Mouse (Mus musculus) c-Kit-positive CD71-positive TER-119-positive erythroid progenitor cells, embryonic 14.5 days (primary cell): ENCODE measurements around the gene Mrvi1.
A peak's percentile ranks its signal among the peaks of the same experiment; 100 is the strongest.

Experiments used
- DNase-seq: peaks from one replicate; pipeline ENCODE4 v3.0.0-alpha.2; 2013; ENCODE audit warnings: low spot score

Gene Mrvi1

DNA sequence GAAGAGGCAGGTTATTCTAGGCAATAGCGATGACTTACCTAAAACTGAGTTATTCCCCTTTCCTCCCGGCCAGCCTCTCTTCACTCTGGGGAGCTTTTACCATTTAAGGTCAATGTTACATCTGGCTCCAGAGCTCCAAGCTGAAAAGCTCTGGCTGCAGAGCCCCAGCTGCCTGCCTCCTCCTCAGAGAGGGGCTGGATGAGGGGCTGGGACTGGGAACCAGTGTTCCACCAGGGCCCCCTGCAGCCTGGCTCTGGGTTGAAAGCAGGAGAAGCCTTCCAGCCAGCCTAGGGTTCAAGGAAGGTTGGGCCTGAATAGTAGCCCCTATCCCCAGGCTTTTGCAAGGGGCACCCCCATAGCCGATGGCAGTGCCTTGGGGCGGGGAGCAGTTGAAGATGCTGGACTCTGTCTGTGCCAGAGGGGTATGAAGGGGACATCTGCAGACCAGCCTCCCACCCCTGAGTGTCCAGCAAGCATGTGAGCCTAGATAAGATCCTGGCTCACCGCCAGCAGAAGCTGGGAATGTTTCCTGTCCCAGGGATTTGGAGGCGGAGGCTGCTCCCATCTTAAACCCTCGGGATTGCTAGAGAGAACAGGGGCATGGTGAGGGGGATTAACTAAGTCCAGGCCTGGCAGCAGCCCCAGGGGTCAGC is at the start of gene Mrvi1:
Gene Mrvi1 (minus strand): TSS at position 409 of the 653 bp plus-strand sequence.
- DNase-seq: no peak

DNA sequence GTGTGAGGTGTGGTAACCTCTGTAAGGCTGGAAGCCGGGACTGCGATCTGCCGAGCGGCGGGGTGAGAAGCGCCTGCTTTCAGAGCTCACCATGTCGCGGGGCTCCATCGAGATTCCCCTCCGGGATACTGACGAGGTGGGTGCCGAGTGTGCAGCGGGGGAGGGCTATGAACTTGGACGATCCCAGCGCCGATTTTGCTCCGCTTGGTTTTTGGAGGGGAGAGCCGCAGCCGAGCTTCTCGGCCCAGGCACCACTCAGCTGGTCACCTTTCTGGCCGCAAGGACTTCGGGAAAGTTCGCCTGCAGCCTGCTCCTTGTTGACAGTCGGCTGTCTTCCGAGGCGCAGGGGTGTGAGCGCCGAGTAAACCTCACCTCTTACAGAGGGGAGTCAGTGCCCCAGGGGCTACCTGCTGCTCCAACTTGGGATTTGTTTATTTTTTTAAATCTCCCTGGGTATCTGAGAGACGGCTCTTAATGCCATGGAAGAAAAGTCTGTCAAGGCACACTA is 46.8 kb upstream of the Mrvi1 start:
- DNase-seq: no peak

GRCm38 (mm10) chr7:111028281-111029045 is 46.2 kb upstream of the Mrvi1 start, which contains the start of gene Ctr9:
TSS of gene Ctr9 (plus strand) at chr7:111028951.
- DNase-seq: peak; percentile 93

- no peak for DNase-seq
These were observed 42.7 kb upstream of the Mrvi1 start for GRCm38 (mm10) chr7:111024912-111025311.

- no peak for DNase-seq
These were observed 41.9 kb upstream of the Mrvi1 start for GRCm38 (mm10) chr7:111024068-111024594.

- DNase-seq: no peak
These were observed 38.6 kb upstream of the Mrvi1 start for GRCm38 (mm10) chr7:111020814-111021213.

GRCm38 (mm10) chr7:111016921-111017320 is 34.7 kb upstream of the Mrvi1 start:
- no peak for DNase-seq

GRCm38 (mm10) chr7:111015731-111016130 is 33.5 kb upstream of the Mrvi1 start:
- no peak for DNase-seq

- peak; percentile 84 for DNase-seq
These were observed 32.6 kb upstream of the Mrvi1 start for GRCm38 (mm10) chr7:111014893-111015292.

- no peak for DNase-seq
These were observed 31.9 kb upstream of the Mrvi1 start for GRCm38 (mm10) chr7:111014039-111014605.

- DNase-seq: peak; percentile 85
These were observed 22.0 kb upstream of the Mrvi1 start for GRCm38 (mm10) chr7:111004136-111004840.

DNA sequence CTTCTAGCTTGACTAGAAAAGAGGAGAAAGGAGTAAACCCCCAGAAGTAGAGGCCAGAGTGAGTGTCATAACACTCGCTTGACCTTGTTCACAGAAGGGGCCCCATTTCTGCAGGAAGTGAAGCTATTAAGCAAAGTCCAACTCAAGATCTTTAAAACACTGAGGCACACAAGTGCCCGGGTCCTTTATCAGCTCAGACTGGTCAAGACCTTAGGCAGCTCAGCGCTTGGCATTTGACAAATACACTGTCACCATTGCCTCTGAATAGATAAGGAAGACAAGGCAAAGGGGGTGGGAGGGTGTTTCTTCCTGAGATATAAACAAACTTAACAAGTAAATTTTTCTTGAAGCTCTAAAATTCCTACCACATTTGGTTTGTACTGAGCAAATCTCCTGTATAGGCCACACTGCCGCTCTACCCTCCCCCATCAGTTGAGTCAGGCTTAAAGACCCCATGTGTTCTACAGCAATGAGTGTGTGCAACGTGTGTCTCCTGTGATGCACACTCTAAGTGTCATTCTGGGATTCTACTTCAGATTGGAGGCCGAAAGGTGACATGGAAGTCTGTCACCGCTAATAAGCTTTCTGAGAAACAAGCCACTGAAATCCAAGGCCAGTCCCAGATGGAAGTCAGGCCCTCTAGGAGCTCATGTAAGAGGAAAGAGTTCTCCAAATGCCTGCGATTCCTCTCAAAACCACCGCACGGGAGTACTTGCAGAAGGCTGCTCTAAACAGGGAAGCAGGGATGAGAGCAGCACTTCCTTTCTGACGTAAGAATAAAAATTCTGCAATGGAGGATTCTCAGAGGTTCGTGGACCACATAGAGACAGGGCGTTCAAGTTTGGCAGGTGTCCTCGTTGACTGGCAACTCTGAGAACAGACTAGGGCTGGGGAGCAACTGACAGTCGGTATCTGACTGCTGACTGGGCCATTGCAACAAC is 16.9 kb upstream of the Mrvi1 start:
- peak; percentile 45 for DNase-seq

DNA sequence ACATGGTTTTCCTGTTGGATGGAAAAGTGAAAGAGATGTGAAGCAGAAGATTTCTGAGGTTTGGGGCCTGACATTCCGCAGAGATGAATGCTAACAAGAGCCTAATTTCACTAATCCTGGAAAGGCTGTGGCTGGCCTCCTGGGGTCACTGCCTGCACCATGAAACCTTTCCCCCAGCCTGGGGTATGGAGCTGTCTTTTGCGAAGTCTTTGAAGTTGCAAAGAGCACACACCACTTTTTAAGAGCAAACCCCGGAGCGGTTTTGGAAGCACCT is 8.9 kb upstream of the Mrvi1 start:
- no peak for DNase-seq

DNA sequence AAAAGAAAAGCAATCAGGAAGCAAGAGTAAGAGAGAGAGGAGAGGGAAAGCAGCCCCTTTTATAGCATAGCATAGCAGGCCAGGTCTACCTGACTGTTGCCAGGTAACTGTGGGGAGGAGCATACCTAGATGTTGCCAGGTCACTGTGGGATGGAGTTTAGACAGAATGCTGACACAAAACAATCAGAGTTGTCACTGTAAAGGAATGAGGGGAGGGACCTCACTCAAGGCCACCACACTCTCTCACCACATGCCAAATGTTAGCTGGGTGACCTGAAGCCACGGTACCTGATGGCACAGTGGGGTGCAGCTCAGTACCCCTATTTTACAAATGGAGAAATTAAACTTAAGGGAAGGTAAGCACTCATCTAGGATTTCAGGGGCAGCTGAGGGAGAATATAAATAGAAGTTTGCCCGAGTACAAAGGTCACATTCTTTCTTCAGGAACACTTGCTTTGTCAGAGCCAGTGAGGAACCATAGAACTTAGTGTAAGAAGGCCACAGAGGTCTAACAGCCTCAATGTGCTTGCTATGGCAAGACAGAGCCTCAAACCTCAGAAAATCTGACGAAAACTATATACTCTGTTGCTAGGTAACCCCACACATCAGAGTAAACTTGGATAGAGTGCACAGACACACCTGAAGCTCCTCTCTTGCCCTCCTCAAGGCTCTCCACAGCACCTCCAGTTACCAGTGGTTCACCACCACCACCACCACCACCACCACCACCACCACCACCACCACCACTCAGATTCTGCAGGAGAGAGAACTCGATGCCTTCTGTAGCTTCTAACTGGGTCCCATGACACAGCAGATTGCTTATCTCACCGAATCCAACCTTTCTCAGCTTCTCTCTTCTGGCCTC is 8.3 kb upstream of the Mrvi1 start:
- no peak for DNase-seq

- DNase-seq: no peak
These were observed 7.1 kb upstream of the Mrvi1 start for GRCm38 (mm10) chr7:110989286-110989879.

GRCm38 (mm10) chr7:110988081-110988480 is 5.8 kb upstream of the Mrvi1 start:
- DNase-seq: no peak

DNA sequence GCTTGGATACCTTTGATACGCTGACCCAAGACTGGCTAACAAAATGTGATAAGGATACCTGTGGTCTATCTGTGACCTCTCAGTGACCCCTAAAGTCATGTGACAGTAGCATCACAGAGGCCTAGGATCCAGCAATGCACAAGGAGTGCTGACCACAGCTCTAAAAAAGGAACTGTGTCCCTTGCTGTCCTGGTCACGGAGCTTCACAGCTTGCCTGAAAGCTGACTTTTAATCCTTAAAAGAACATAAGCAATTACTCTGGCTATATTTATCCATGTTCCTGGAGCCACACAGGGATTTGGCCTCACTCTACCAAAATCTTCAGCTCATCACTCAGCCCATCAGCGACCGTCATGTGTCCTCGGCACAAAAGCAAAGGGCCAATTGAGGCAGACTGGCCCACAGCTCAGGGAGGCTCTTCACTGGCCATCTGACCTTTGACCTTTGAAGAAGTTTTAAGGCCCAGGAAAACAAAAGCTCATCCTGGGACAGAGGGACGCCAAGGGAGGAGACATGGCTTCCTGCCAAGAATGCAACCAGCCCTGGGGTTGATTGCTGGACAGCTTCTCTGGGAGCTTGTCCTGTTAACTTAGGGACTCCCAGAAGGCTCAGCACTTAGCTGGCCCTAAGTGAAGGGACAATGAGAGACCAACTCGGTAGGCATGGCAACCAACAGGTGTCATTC is 3.5 kb upstream of the Mrvi1 start:
- no peak for DNase-seq

DNA sequence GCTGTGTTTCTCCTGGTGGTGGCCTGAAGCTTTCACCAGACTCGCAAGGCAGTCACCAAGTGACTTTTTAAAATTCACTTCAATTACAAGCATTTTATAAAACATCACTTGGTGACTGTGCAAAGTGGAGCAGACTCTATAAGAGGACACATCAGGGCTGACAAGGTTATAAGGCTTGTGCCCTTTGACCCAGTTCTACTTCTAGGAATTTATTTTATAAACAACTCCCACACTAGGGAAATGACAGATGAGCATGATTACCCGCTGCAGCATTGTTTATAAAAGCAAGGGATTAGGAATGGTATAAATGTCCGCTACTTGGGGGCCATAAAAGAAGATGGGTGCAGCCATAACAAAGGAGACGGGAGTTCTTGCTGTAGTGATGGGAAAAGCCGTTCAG is 1.4 kb upstream of the Mrvi1 start:
- no peak for DNase-seq

GRCm38 (mm10) chr7:110982764-110983163 is 503 bp upstream of the Mrvi1 start:
- peak; percentile 60 for DNase-seq
